8 mouse cellular contexts compared by ENCODE assay signal in the genomic region with DNA sequence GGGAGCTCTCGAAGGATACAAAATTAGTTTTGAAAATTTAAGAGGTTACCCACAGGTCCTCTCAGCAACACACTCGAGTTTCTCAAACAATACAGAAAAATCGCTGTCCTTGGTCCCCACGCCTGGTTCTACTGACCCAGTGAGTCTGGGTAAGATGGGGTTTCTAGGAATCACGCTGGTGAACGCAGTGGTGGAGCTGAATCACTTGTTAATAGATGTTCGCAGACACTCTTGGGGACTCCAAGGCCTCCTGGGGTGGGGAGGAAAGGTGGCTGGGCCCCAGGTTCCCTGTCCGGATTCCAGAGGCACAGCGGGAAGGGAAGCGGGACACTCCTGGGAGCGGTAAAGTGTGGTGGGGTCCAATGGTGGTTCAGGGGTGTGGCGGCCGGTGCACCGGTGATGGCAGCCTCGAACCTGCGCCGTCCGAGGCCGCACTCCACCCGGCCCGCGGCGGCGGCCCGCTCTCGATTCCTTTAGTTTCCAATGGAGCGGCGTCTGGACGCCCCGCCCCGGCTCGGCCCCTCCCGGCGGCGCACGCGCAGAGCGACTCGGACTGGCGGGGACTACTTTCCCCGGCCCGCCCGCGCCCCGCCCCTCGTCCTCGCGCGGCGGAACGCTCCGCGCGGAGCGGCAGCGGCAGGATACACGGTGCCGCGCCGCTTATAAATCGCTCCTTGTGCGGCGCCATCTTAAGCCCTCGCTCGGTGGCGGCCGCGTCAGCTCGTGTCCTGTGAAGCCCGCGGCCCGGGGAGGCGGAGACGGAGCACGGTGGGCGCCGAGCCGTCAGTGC. TPM values are rescaled to one million over a fixed set of nuclear protein-coding genes. Genes with fewer than 3 reads are reported as not detected.
DNase-seq lines count a peak whose midpoint lies in the region; ATAC-seq lines count a peak whose summit lies in the region.

No protein-coding gene starts in this region.

- H3K27me3 ChIP-seq in hindbrain, embryonic 15.5 days, result no peaks in the 10 kb centered on the region

- ATAC-seq in hindbrain, embryonic 15.5 days (ENCODE audit: low FRiP score, low read depth), result peak; percentile 92

- peak; percentile 79 for DNase-seq in WW6 (ENCODE audit: low read depth, low spot score)
- DNase-seq in cerebellum, postnatal 36 days, result peak; percentile 94 to 98
- peak; percentile 95 for DNase-seq in frontal cortex, postnatal 36 days (ENCODE audit: low spot score in 2 of 2)
- peak; percentile 90 for DNase-seq in left cerebral cortex, adult 11 months (ENCODE audit: low spot score)
- peak; percentile 95 for DNase-seq in lung, postnatal 36 days
- peak; percentile 98 for DNase-seq in retina, postnatal 1 day
- peak; percentile 99 for DNase-seq in thymus, postnatal 4 days

- peaks cover 41% of the 10 kb centered on the region for H3K4me1 ChIP-seq in hindbrain, embryonic 15.5 days (replicated peaks)

- no peaks in the 10 kb centered on the region for H3K36me3 ChIP-seq in hindbrain, embryonic 15.5 days

- H3K9ac ChIP-seq in hindbrain, embryonic 15.5 days, result peak overlapping the region; percentile 87

- H3K4me3 ChIP-seq in hindbrain, embryonic 15.5 days, result peak overlapping the region; percentile 77

- H3K27ac ChIP-seq in hindbrain, embryonic 15.5 days (replicated peaks), result peak overlapping the region; percentile 94

- 7% methylated on average over 48 of the region's 78 CpGs for WGBS in hindbrain, embryonic 15.5 days

- no peaks in the 10 kb centered on the region for H3K9me3 ChIP-seq in hindbrain, embryonic 15.5 days

- peak overlapping the region; percentile 57 for H3K4me2 ChIP-seq in hindbrain, embryonic 15.5 days

RNA-seq across cellular contexts. Expression of a gene that starts 4.0 kb away (rescaled TPM):
- polyA plus RNA-seq in hindbrain, embryonic 15.5 days (2015; fragmentation: Nextera tagmentation; extraction: Ambion mirVana), result 367 and 394 TPM in 2 replicates

Comparison
In these comparisons a context has a peak if more than half of its experiments do, and no peak if none do; other contexts are left out.
1. Peak in every context shown above with its lines: DNase-seq, ATAC-seq, H3K4me3 ChIP-seq and H3K27ac ChIP-seq.